Mouse (Mus musculus): ENCODE results near the gene Ccdc60.

DNA sequence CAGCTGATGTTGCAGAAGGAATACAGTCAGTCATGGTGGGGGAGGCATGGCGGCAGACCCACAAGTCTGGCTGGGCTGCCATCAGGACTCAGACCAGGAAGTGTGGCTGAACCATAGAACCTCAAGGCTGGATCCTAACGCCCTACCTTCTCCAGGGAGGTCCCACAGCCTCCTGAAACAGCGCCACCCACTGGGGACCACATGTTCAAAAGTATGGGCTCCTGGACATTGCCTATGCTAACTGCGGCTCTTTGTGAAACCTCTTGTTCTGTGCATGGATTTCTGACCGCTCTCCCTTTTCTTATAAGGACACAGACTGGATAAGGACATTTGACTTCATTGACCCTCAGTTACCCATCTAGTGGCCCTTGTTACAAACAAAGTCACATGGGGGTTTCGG is 64.8 kb downstream of the Ccdc60 start:
- TF ChIP-seq CTCF (IDR thresholded peaks at IDR 0.05; ENCODE audit: extremely low read depth, insufficient read depth, low read length) = no peak
- TF ChIP-seq POLR2A (IDR thresholded peaks at IDR 0.05; ENCODE audit: extremely low read depth, insufficient read depth, low read length) = no peak
